Mouse (Mus musculus) B cell, adult 67 days (primary cell): ENCODE results near the gene Tstd3. TPM values are rescaled to one million over a fixed set of nuclear protein-coding genes. Genes with fewer than 3 reads are reported as not detected.

ENCODE experiments used
- total RNA-seq, 2 experiments: library from RNA; stranded (reverse); gene quantifications; 4 replicates each; pipeline ENCODE4 v1.2.4; 2023

Tstd3 gene
- 1 to 10 TPM; 6.2 to 6.8 TPM for total RNA-seq

DNA sequence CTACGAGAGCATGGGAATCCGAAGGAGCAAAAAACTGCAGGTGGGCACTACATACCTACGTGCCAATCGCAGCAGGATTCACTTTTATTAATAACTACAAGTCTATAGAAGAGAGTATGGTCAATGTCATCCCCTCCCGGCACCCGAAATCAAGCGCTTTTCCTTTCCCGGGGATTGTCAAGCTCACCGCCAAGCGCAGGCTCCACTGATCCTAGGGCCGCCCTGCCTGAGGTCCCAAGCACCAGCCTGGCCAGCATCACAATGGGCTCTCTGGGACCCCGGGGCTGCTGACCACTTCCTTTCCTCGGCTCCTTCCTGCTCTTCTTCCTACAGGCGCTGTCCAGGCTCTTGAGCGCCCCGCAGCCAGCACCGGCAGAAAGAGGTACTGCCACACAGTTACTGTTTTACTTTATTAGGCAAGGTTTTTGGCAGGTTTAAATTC lies at the start of gene Tstd3, which contains the start of gene Usp45:
Tstd3 (minus strand) TSS at position 350 of the 442 bp plus-strand sequence.
Usp45 (plus strand) TSS at position 294 of the 442 bp plus-strand sequence.

DNA sequence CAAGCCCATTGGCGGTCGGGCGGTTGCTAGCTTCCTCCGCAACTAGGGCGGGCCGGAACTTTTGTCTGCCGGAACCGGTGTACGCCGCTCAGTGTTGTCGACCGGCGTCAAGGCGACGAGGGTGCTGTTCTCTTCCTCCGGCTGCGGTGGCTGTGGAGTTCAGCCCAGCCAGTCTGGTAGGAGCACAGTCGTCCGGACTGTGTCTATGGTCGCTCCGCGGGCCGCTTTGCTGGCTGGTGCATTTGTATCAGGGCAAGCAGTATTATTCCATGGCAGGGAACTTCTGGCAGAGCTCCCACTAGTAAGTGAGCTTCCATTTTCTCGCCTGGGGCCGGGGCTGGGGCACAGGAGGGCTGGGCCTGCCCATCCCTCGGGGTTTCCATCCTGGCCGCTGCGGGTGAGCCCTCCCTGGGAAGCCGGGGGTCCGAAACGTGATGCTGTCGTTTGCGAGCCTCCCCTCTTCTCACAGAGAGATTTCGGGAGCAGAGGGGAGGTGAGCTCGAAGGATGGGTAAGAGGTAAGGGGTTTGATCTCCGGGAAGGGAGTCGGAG lies 39.3 kb downstream of the Tstd3 start, which contains the start of gene Ccnc:
Ccnc (plus strand) TSS at position 87 of the 551 bp plus-strand sequence.

Other genes with a start within 250 kb of the Tstd3 start
- not detected for gene Prdm13, start 81.2 kb downstream of the Tstd3 start, total RNA-seq
- gene Ccnc, start 39.5 kb downstream of the Tstd3 start, total RNA-seq: 10 to 100 TPM; 20.3 to 23.0 TPM
- gene Usp45, start 56 bp downstream of the Tstd3 start, total RNA-seq: 10 to 100 TPM; 20.1 to 23.1 TPM
- 100 to 1,000 TPM; 300 to 312 TPM for gene Pnisr, start 80.4 kb upstream of the Tstd3 start, total RNA-seq
- 1 to 10 TPM; 2.1 to 5.4 TPM for gene Coq3, start 112.5 kb upstream of the Tstd3 start, total RNA-seq
- gene Faxc, start 164.1 kb upstream of the Tstd3 start, total RNA-seq: not detected